Mouse (Mus musculus) heart, adult 9 months (tissue): ENCODE data around the gene Gpr153.
"Not testable (repeated sequence)": the region's sequence is repeated elsewhere in the genome, so short reads cannot be mapped to it uniquely, and the experiment has no call there.

Experiments
- DNase-seq, 2 experiments: peaks; one replicate each; pipeline ENCODE4 v3.0.0; 2022; ENCODE audit warnings: low spot score in 2 of 2

Gene Gpr153

DNA sequence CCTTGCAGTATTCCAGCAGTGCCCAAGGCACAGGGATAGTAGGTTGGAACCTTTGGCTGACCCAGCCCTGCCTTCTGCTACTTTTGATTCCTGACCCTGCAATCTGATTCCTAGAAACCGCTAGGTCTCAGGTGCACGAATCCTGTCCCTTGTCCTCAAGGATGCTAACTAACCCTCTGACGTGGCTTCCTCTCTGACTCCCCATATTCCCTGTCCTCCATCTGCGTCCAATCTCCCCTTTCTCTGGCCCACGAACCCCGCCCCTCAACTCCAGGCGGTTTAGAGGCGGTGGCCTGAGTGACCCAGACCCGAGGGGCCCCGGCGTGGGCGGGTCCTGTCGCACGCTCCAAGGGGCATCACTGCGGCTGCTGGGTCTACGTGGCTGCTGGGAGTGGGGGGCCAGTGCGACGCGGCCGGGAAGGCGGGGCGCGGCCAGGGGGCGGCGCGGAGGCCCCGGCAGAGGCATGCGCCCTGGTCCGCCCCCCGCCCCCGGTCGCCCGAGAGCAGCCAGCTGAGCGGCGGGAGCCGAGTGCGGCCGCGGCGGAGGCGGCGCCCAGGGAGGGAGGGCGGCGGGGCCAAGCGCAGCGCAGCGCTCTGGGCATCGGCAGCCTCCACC is at the start of gene Gpr153:
TSS of gene Gpr153 (plus strand) at position 612 of the 616 bp plus-strand sequence.
- DNase-seq, result peak; percentile 67 to 74

GRCm38 (mm10) chr4:152226901-152227486 is 47.0 kb upstream of the Gpr153 start:
- DNase-seq, result no peak

DNA sequence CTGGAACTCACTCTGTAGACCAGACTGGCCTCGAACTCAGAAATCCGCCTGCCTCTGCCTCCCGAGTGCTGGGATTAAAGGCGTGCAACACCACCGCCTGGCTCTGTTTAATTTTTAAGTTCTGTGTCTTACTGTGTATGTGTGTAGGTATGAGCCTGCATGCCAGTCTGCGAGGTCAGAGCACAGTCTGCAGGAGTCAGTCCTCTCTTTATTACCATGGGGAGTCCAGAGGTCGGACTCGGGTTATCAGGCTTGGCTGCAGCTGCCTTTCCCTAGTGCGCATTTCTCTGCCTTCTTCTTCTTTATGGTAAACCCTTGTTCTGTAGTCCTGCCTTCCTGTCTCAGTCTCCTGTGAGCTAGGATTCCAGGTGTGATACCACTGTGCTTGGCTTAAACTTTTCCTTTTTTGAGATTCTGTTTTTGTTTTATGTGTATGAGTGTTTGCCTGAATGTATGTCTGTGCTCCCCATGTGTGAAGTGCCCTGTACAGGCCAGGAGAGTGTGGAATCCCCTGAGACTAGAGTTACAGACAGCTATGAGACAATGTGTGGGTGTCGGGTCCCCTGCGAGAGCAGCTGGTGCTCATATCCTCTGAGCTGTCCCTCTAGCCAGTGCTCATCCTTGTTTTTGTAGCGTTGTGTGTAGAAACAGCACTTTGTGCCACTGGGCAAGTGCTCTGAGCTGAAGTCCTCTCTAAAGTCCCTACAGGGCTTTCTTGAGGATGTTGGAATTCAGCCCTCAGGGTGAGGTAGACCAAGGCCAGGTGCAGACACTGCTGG is 46.1 kb upstream of the Gpr153 start:
- DNase-seq, result no peak

DNA sequence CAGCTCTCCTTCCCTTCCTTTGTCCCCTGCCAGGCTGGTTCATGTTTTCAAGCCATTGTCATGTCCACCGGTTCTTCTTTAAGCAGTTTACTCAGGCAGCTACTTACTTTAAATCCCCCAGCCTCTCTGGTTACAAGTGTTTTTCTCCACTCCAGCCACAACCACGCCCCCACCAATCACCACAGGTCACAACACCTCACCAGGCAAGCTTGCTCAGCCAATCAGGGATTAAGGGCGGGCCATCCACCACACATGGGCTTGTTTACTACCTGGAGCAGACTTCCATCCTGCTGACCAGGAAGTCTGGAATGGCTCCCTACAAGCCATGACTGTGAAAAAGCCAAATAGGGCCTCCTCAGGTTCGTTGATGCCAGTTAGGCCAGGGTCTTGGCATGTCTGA is 43.7 kb upstream of the Gpr153 start:
- DNase-seq, result not testable (repeated sequence)

GRCm38 (mm10) chr4:152231326-152231725 is 42.7 kb upstream of the Gpr153 start:
- DNase-seq, result no peak

DNA sequence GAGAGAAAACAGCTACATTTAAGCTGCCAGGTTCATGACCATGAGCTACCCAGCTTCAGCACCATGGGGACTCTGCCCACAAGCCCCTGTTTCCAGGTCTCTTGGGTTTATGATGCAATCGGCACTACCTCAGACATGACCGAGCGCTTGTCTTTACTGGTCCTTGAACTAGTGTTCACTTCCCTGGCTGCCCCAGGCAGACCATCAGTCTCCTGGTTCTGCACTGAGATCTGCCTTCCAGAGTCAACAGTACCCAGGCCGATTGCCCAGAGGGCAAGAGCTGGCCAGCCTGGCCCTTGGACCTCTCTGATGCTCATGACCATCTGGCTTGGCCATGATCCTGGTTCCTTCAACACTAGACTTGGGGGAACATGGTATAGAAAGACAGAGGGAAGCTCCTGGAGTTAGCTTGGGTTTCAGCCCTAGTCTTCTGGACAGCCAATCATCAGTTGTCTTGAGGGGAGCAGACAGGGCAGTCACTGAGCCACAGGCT is 41.6 kb upstream of the Gpr153 start:
- no peak for DNase-seq

- DNase-seq, result no peak
Measured at GRCm38 (mm10) chr4:152239974-152240373, 34.1 kb upstream of the Gpr153 start.

- no peak for DNase-seq
Measured at GRCm38 (mm10) chr4:152243241-152243891, 30.7 kb upstream of the Gpr153 start.

- DNase-seq, result no peak
Measured at GRCm38 (mm10) chr4:152243969-152244368, 30.1 kb upstream of the Gpr153 start.

GRCm38 (mm10) chr4:152244545-152245522 is 29.2 kb upstream of the Gpr153 start:
- DNase-seq, result no peak

GRCm38 (mm10) chr4:152246011-152246410 is 28.0 kb upstream of the Gpr153 start:
- peak; percentile 64 to 69 for DNase-seq

GRCm38 (mm10) chr4:152247195-152247594 is 26.8 kb upstream of the Gpr153 start:
- DNase-seq, result no peak

- no peak for DNase-seq
Measured at GRCm38 (mm10) chr4:152250615-152251014, 23.4 kb upstream of the Gpr153 start.

DNA sequence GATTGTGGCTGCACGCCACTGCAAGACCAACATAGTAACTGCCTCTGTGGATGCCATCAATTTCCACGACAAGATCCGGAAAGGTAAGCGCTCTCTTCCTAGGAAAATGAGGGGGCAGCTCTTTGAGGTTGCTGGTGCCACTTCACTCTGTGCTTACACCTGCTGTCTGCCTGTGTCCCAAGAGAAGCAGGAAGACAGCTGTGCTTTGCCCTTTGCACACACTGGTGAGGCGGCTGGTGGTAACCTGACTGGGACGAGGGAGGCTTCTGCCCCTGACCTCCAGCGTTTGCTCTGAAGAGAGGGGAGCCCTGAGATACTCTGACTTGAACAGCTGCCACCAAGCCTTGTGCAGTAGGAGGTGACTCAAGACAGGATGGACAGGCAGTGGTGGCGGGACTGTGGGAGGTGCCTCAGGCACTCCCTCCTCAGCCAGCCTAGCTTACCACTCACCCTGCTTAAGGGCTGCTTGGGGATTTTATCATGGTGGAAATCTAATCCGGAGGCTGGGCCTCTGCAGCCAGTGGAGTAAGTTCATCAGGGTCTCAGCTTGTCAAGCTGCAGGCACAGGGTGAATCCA is 20.8 kb upstream of the Gpr153 start:
- no peak for DNase-seq

GRCm38 (mm10) chr4:152257070-152257469 is 17.0 kb upstream of the Gpr153 start:
- peak; percentile 74 to 83 for DNase-seq

DNA sequence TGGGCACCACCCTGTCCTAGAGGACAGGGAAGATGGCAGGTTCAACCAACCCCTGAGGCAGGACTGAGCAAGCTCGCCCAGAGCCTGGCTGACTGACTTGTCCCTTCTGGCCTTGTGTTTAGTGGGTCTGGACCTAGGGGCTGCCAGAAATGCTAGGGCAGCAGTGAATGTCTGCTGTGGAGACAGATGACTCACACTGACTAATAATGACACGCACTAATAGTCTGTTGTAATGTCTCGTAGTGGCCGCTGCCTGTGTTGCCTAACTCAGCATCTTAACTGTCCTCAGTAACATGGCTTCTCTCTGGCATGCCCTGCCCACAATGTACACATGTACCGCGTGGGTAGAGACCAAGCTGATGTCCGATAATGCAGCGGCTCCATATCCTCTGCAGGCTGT is 13.6 kb upstream of the Gpr153 start:
- DNase-seq, result no peak

DNA sequence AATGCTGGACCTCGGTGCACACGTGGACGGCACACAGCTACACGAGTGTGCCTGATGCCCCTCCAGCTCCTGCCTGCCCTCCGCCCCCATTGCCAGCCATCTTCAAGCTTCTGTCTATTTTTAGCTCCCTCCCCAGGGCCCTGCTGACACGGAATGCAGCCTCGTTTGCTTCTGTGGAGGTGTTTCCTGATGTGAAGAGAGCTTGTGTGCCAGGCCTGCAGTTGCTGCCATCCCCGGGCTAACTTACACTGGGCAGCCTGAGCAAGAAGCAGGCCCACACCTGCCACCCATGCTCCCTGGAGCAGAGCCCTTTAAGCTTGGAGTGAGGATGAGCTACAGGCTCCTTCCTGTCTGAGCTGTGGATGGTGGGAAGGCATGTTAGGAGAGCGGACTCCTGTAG is 11.8 kb upstream of the Gpr153 start:
- peak; percentile 66 to 69 for DNase-seq

- DNase-seq, result no peak
Measured at GRCm38 (mm10) chr4:152263089-152263488, 10.9 kb upstream of the Gpr153 start.

DNA sequence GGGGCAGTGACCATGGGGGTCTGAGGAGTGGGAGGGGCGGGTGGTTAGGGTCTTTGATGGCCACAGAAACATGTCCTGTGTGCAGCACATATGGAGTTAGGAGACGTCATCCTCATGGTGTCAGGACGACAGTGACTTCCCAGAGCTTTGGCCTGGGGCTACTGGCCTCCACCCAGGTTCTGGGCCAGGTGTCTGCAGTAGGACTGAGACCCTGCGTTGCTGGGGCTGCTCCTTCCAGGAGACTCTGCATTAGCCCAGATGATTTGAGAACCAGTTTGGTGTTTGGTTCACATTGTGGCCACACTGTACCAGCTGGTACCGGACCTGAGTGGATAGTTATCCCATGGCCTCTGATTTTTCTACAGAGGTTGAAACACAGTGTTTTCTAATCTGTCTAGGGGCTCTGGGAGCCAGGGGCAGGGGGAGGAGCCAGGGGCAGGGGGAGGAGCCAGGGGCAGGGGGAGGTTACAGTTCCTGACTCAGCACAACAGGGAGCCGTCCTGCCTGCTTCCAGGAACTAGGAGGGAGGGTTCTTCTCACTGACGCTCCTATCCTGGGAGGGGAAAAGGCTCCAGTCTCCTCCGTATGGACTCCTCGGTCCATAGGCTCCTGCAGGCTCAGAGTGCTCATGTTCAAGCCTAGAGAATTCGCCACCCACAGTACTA is 10.4 kb upstream of the Gpr153 start:
- no peak for DNase-seq

DNA sequence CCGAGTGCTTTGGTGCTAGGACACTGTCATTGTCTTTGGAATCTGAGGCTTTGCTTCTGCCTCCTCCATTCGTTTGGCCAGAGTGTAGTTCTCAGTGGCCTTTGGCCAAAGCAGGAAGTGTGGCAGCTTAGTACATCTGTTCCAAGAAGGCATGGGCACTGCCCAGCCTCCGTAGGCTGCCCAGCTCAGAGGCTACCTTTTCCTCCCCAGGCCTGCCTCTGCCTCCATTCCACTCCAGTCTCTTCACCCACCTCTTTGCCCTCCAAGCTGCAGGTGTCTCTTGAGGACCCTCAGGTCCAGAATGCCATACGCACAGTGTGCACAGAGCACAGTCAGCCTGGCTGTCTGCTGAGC is 9.9 kb upstream of the Gpr153 start:
- no peak for DNase-seq
